Mouse (Mus musculus): ENCODE results near the gene Sestd1. TPM values are rescaled to one million over a fixed set of nuclear protein-coding genes. Genes with fewer than 3 reads are reported as not detected.

Sestd1 gene
- polyA plus RNA-seq, 1 experiment from 2014 or later: 22.0 TPM

DNA sequence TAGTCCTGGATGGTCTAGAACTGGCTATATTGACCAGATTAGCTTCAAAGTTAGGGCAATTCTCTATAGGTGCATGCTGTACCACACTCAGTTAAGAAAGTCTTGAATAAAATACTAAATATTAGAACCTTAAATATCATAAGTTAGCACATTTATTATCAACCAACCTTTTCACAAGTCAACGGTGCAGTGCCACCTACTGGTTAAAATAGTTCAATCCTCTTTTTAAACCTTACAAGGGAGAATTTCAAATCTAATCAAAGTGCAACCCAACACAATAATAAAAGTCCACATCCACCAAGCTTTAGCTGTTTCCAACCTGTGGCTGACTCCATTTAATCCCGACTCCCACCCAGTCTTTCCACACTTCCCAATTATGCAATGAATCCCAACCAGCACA, 76.5 kb downstream of the Sestd1 start:
- Histone ChIP-seq H3K36me3 (ENCODE audit: control insufficient read depth, insufficient read depth, low read length) (0 out of 2 replicates have a peak, but pooled peaks cover 2% of the 10 kb centered on the region), H3K4me3 (ENCODE audit: low read length) (no peak overlapping the region), H3K27me3 (replicated peaks; ENCODE audit: control insufficient read depth, insufficient read depth, low read length) (no peaks in the 10 kb centered on the region), H3K4me1 (ENCODE audit: control insufficient read depth, insufficient read depth, low read depth, low read length) (no peaks in the 10 kb centered on the region), H3K9ac (ENCODE audit: low read depth, low read length) (no peak overlapping the region), H3K4me2 (ENCODE audit: low read length) (no peak overlapping the region), H3K9me3 (ENCODE audit: control insufficient read depth, low read length) (no peaks in the 10 kb centered on the region), H3K27ac (ENCODE audit: low read depth, low read length) (no peak overlapping the region)
- ATAC-seq: no peak
- WGBS: 57% methylated on average over 2 of the region's 2 CpGs

DNA sequence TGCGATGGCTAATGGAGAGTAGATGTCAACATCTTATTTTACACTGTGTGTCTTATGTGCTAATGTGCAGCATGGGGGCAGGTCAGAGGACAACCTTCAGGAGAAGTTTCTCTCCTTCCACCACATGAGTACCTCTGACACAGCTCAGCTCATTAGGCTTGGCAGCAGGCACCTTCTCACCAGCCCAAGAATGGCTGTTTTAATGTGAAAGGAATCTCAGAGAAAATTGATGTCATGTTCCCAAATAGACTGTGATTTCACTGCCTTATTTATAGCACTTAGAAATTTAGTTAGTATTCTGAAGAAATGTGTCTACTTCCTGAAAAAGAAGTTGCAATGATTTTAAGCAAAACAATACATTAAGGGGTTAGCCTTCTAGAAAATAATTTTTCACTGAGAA, 78.5 kb downstream of the Sestd1 start:
- Histone ChIP-seq H3K4me2 (ENCODE audit: low read length) (no peak overlapping the region), H3K4me1 (ENCODE audit: control insufficient read depth, insufficient read depth, low read depth, low read length) (no peaks in the 10 kb centered on the region), H3K4me3 (ENCODE audit: low read length) (no peak overlapping the region), H3K27ac (ENCODE audit: low read depth, low read length) (no peak overlapping the region), H3K27me3 (replicated peaks; ENCODE audit: control insufficient read depth, insufficient read depth, low read length) (no peaks in the 10 kb centered on the region), H3K9me3 (ENCODE audit: control insufficient read depth, low read length) (no peaks in the 10 kb centered on the region), H3K9ac (ENCODE audit: low read depth, low read length) (no peak overlapping the region), H3K36me3 (ENCODE audit: control insufficient read depth, insufficient read depth, low read length) (peaks cover 5% of the 10 kb centered on the region; the same call in 1 of the 2 replicates)
- 100% methylated on average over 1 of the region's 1 CpGs for WGBS
- ATAC-seq: no peak

DNA sequence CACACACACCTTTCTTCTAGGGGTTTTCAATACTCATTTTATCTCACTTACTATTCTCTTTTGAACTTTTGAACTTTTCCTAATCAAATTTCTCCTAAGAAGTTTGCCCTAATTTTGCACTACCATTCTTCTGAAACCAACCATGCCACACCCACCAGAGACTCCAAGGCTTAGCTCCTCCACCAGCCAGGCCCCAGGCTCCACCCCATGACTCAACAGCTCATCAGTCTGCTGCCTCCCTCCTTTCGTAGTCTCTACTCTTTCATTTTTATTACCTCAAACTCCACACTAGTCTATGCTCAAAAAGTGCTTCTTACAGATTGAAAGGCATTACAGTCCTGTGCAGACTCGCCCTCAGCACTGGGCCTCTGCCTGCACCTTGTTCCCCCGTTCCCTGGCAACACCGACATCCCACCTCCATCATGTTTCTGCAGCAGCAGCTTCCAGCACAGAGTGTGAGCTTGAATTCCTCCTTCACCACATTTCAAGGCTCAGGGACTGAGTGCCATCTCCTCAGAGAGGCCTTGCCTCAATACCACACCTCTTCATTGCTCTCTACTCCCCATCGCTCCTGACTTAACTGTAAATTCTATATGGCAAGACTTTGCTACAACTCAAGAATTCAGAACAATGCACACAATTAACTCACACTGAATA, 79.3 kb downstream of the Sestd1 start:
- Histone ChIP-seq H3K27me3 (replicated peaks; ENCODE audit: control insufficient read depth, insufficient read depth, low read length) (no peaks in the 10 kb centered on the region), H3K36me3 (ENCODE audit: control insufficient read depth, insufficient read depth, low read length) (peaks cover 5% of the 10 kb centered on the region; the same call in 1 of the 2 replicates), H3K4me3 (ENCODE audit: low read length) (no peak overlapping the region), H3K27ac (ENCODE audit: low read depth, low read length) (no peak overlapping the region), H3K4me1 (ENCODE audit: control insufficient read depth, insufficient read depth, low read depth, low read length) (no peaks in the 10 kb centered on the region), H3K4me2 (ENCODE audit: low read length) (no peak overlapping the region), H3K9ac (ENCODE audit: low read depth, low read length) (no peak overlapping the region), H3K9me3 (ENCODE audit: control insufficient read depth, low read length) (no peaks in the 10 kb centered on the region)
- ATAC-seq: no peak
- 84% methylated on average over 5 of the region's 5 CpGs for WGBS

DNA sequence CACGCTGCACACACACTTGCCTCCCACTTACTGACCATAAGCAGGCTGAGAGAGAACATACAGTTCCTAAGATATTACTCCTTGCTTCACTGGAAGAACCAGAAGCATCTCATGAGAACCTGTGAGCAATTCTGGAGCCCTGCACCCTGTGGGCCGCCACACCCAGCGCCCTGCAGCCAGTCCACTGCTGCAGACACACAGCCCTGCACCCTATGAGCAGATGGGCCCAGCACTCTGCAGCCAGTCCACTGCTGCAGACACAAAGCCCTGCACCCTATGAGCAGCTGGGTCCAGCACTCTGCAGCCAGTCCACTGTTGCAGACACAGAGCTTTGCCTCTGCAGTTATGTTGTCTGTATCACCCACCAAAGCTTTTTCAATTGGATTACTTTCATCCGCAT, 80.0 kb downstream of the Sestd1 start:
- H3K27ac ChIP-seq (ENCODE audit: low read depth, low read length): peak overlapping the region; percentile 18; the same call in 1 of the 2 replicates
- no peak overlapping the region for H3K4me2 ChIP-seq (ENCODE audit: low read length)
- H3K9ac ChIP-seq (ENCODE audit: low read depth, low read length): no peak overlapping the region
- WGBS: 88% methylated on average over 4 of the region's 4 CpGs
- no peaks in the 10 kb centered on the region for H3K27me3 ChIP-seq (replicated peaks; ENCODE audit: control insufficient read depth, insufficient read depth, low read length)
- no peaks in the 10 kb centered on the region for H3K9me3 ChIP-seq (ENCODE audit: control insufficient read depth, low read length)
- H3K36me3 ChIP-seq (ENCODE audit: control insufficient read depth, insufficient read depth, low read length): peaks cover 3% of the 10 kb centered on the region; the same call in 1 of the 2 replicates
- no peak overlapping the region for H3K4me3 ChIP-seq (ENCODE audit: low read length)
- no peaks in the 10 kb centered on the region for H3K4me1 ChIP-seq (ENCODE audit: control insufficient read depth, insufficient read depth, low read depth, low read length)
- peak; percentile 71; the same call in 1 of the 2 replicates for ATAC-seq

- no peak overlapping the region for H3K4me2 ChIP-seq (ENCODE audit: low read length)
- 76% methylated on average over 5 of the region's 5 CpGs for WGBS
These were observed 82.1 kb downstream of the Sestd1 start for GRCm38 (mm10) chr2:77198246-77198645.

GRCm38 (mm10) chr2:77196819-77197218, 83.6 kb downstream of the Sestd1 start:
- ATAC-seq: no peak
- 91% methylated on average over 4 of the region's 4 CpGs for WGBS

More at GRCm38 (mm10) chr2:77198246-77198645, 82.1 kb downstream of the Sestd1 start:
- no peaks in the 10 kb centered on the region for H3K9me3 ChIP-seq (ENCODE audit: control insufficient read depth, low read length)
- H3K4me1 ChIP-seq (ENCODE audit: control insufficient read depth, insufficient read depth, low read depth, low read length): no peaks in the 10 kb centered on the region
- ATAC-seq: no peak
- no peaks in the 10 kb centered on the region for H3K27me3 ChIP-seq (replicated peaks; ENCODE audit: control insufficient read depth, insufficient read depth, low read length)
- H3K27ac ChIP-seq (ENCODE audit: low read depth, low read length): no peak overlapping the region
- no peak overlapping the region for H3K9ac ChIP-seq (ENCODE audit: low read depth, low read length)
- peaks cover 7% of the 10 kb centered on the region for H3K36me3 ChIP-seq (ENCODE audit: control insufficient read depth, insufficient read depth, low read length)
- H3K4me3 ChIP-seq (ENCODE audit: low read length): no peak overlapping the region

GRCm38 (mm10) chr2:77195056-77195455, 85.3 kb downstream of the Sestd1 start:
- WGBS: 95% methylated on average over 5 of the region's 5 CpGs
- H3K9me3 ChIP-seq (ENCODE audit: control insufficient read depth, low read length): no peaks in the 10 kb centered on the region
- H3K27ac ChIP-seq (ENCODE audit: low read depth, low read length): no peak overlapping the region
- no peaks in the 10 kb centered on the region for H3K27me3 ChIP-seq (replicated peaks; ENCODE audit: control insufficient read depth, insufficient read depth, low read length)
- peaks cover 13% of the 10 kb centered on the region for H3K36me3 ChIP-seq (ENCODE audit: control insufficient read depth, insufficient read depth, low read length)
- no peaks in the 10 kb centered on the region for H3K4me1 ChIP-seq (ENCODE audit: control insufficient read depth, insufficient read depth, low read depth, low read length)
- H3K4me2 ChIP-seq (ENCODE audit: low read length): no peak overlapping the region
- H3K9ac ChIP-seq (ENCODE audit: low read depth, low read length): no peak overlapping the region
- no peak overlapping the region for H3K4me3 ChIP-seq (ENCODE audit: low read length)
- no peak for ATAC-seq

More at GRCm38 (mm10) chr2:77196819-77197218, 83.6 kb downstream of the Sestd1 start:
- Histone ChIP-seq H3K9ac (ENCODE audit: low read depth, low read length) (no peak overlapping the region), H3K4me2 (ENCODE audit: low read length) (no peak overlapping the region), H3K27ac (ENCODE audit: low read depth, low read length) (no peak overlapping the region), H3K4me3 (ENCODE audit: low read length) (no peak overlapping the region), H3K36me3 (ENCODE audit: control insufficient read depth, insufficient read depth, low read length) (peaks cover 7% of the 10 kb centered on the region), H3K4me1 (ENCODE audit: control insufficient read depth, insufficient read depth, low read depth, low read length) (no peaks in the 10 kb centered on the region), H3K9me3 (ENCODE audit: control insufficient read depth, low read length) (no peaks in the 10 kb centered on the region), H3K27me3 (replicated peaks; ENCODE audit: control insufficient read depth, insufficient read depth, low read length) (no peaks in the 10 kb centered on the region)

GRCm38 (mm10) chr2:77191811-77192210, 88.6 kb downstream of the Sestd1 start:
- WGBS: 92% methylated on average over 3 of the region's 3 CpGs
- Histone ChIP-seq H3K27me3 (replicated peaks; ENCODE audit: control insufficient read depth, insufficient read depth, low read length) (no peaks in the 10 kb centered on the region), H3K4me1 (ENCODE audit: control insufficient read depth, insufficient read depth, low read depth, low read length) (no peaks in the 10 kb centered on the region), H3K9ac (ENCODE audit: low read depth, low read length) (no peak overlapping the region), H3K9me3 (ENCODE audit: control insufficient read depth, low read length) (no peaks in the 10 kb centered on the region), H3K36me3 (ENCODE audit: control insufficient read depth, insufficient read depth, low read length) (peaks cover 12% of the 10 kb centered on the region), H3K27ac (ENCODE audit: low read depth, low read length) (no peak overlapping the region), H3K4me3 (ENCODE audit: low read length) (no peak overlapping the region), H3K4me2 (ENCODE audit: low read length) (no peak overlapping the region)
- no peak for ATAC-seq

DNA sequence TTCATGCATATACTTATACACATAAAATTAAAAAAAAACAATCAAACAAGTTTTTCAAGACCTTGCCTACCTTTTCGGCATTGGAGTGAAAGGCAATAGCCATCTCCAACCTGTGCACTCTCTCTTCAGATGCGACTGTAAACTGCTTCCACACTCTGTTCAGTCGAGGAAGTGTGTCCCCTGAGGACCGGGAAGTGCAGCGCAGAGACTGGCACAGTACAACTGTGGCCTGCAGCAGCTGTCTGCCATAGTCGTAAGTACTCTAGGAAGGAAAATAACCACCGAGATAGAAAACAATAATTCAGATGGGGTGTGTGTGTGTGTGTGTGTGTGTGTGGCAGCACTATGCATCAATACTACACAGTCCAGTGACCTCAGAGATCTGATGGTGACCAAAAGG, 89.5 kb downstream of the Sestd1 start:
- WGBS: 84% methylated on average over 7 of the region's 7 CpGs
- no peak for ATAC-seq
- Histone ChIP-seq H3K9me3 (ENCODE audit: control insufficient read depth, low read length) (no peaks in the 10 kb centered on the region), H3K36me3 (ENCODE audit: control insufficient read depth, insufficient read depth, low read length) (peaks cover 12% of the 10 kb centered on the region), H3K27ac (ENCODE audit: low read depth, low read length) (no peak overlapping the region), H3K27me3 (replicated peaks; ENCODE audit: control insufficient read depth, insufficient read depth, low read length) (no peaks in the 10 kb centered on the region), H3K4me3 (ENCODE audit: low read length) (no peak overlapping the region), H3K9ac (ENCODE audit: low read depth, low read length) (no peak overlapping the region), H3K4me2 (ENCODE audit: low read length) (no peak overlapping the region), H3K4me1 (ENCODE audit: control insufficient read depth, insufficient read depth, low read depth, low read length) (no peaks in the 10 kb centered on the region)

Data from hindbrain, embryonic 16.5 days (tissue).